Mouse (Mus musculus) neural tube, embryonic 11.5 days (tissue): ENCODE data around the gene Cox5a. TPM values are rescaled to one million over a fixed set of nuclear protein-coding genes. Genes with fewer than 3 reads are reported as not detected.

ENCODE experiments used
- ATAC-seq: fragments of 200-750 bp; cut with Nextera tagmentation; 2 replicates; pipeline ENCODE4 v1.8.0; 2017; ENCODE audit warnings: moderate number of reproducible peaks, mild to moderate bottlenecking, moderate TSS enrichment, moderate library complexity; ENCODE audit not compliant: insufficient read depth, low FRiP score, low TSS enrichment
- DNase-seq: peaks from one replicate; pipeline ENCODE4 v3.0.0-alpha.2; 2015; ENCODE audit warnings: low spot score
- H3K27ac ChIP-seq: fragments of 300-500 bp; sonication (generic); 2 replicates; pipeline ENCODE4 v1.5.1; 2014; ENCODE audit warnings: low read depth, mild to moderate bottlenecking, low read length
- H3K27me3 ChIP-seq: fragments of 300-500 bp; sonication (generic); 2 replicates; pipeline ENCODE4 v1.6.1; 2014; ENCODE audit warnings: mild to moderate bottlenecking, low read length, mixed read lengths; ENCODE audit not compliant: control insufficient read depth, insufficient read depth
- H3K36me3 ChIP-seq: fragments of 300-500 bp; sonication (generic); 2 replicates; pipeline ENCODE4 v1.6.1; 2014; ENCODE audit warnings: mild to moderate bottlenecking, low read length, moderate library complexity, mixed read lengths; ENCODE audit not compliant: control insufficient read depth, insufficient read depth
- H3K4me1 ChIP-seq: fragments of 300-500 bp; sonication (generic); 2 replicates; pipeline ENCODE4 v1.6.1; 2014; ENCODE audit warnings: low read length, mixed read lengths; ENCODE audit not compliant: control insufficient read depth, insufficient read depth
- H3K4me2 ChIP-seq: fragments of 300-500 bp; sonication (generic); 2 replicates; pipeline ENCODE4 v1.6.1; 2014; ENCODE audit warnings: low read depth, mild to moderate bottlenecking, moderate library complexity
- H3K4me3 ChIP-seq: fragments of 300-500 bp; sonication (generic); 2 replicates; pipeline ENCODE4 v1.5.1; 2014; ENCODE audit warnings: low read depth, low read length
- H3K9ac ChIP-seq: fragments of 300-500 bp; sonication (generic); 2 replicates; pipeline ENCODE4 v1.6.1; 2014; ENCODE audit warnings: mild to moderate bottlenecking, low read length
- H3K9me3 ChIP-seq: fragments of 300-500 bp; sonication (generic); 2 replicates; pipeline ENCODE4 v1.6.1; 2016; ENCODE audit warnings: low read length; ENCODE audit not compliant: control insufficient read depth
- WGBS: fragments of 180-500 bp; shearing (Covaris S2); extraction: QIAGEN DNeasy Blood & Tissue Kit; methylation state at CpG from one replicate; pipeline ENCODE4 v1.1.7; 2014; 5-methylcytosine and 5-hydroxymethylcytosine counted together
- polyA plus RNA-seq: library from polyadenylated mRNA; unstranded; fragments of >200 nt; fragmentation: Nextera tagmentation; extraction: Ambion mirVana; gene quantifications from 2 replicates; pipeline ENCODE4 v1.2.1, GENCODE M21; 2014

The Cox5a gene
- polyA plus RNA-seq, 1 experiment from 2014 or later, result 688 TPM

GRCm38 (mm10) chr9:57561711-57562099, 40.6 kb downstream of the Cox5a start:
- Histone ChIP-seq H3K27me3 (no peaks in the 10 kb centered on the region), H3K4me3 (peak overlapping the region; percentile 52), H3K4me2 (peak overlapping the region; percentile 74), H3K36me3 (no peaks in the 10 kb centered on the region), H3K9me3 (no peaks in the 10 kb centered on the region), H3K9ac (no peak overlapping the region), H3K27ac (no peak overlapping the region), H3K4me1 (peaks cover 10% of the 10 kb centered on the region; the same call in 1 of the 2 replicates)
- WGBS, result 80% methylated on average over 13 of the region's 13 CpGs
- ATAC-seq (no peak), DNase-seq (no peak)

GRCm38 (mm10) chr9:57562896-57563372, 41.9 kb downstream of the Cox5a start:
- 68% methylated on average over 4 of the region's 4 CpGs for WGBS
- Histone ChIP-seq H3K27ac (no peak overlapping the region), H3K4me1 (peaks cover 10% of the 10 kb centered on the region; the same call in 1 of the 2 replicates), H3K36me3 (no peaks in the 10 kb centered on the region), H3K27me3 (no peaks in the 10 kb centered on the region), H3K4me2 (no peak overlapping the region), H3K4me3 (no peak overlapping the region), H3K9ac (no peak overlapping the region), H3K9me3 (no peaks in the 10 kb centered on the region)
- DNase-seq (no peak), ATAC-seq (no peak)

- Histone ChIP-seq H3K4me2 (no peak overlapping the region), H3K9me3 (no peaks in the 10 kb centered on the region), H3K36me3 (peaks cover 5% of the 10 kb centered on the region), H3K9ac (no peak overlapping the region), H3K27ac (no peak overlapping the region), H3K4me1 (peaks cover 10% of the 10 kb centered on the region; the same call in 1 of the 2 replicates), H3K27me3 (no peaks in the 10 kb centered on the region), H3K4me3 (no peak overlapping the region)
- DNase-seq (no peak), ATAC-seq (no peak)
- WGBS, result 88% methylated on average over 6 of the region's 6 CpGs
These were observed 43.5 kb downstream of the Cox5a start for GRCm38 (mm10) chr9:57564609-57565008.

- Histone ChIP-seq H3K27me3 (no peaks in the 10 kb centered on the region), H3K9ac (no peak overlapping the region), H3K27ac (no peak overlapping the region), H3K4me2 (no peak overlapping the region), H3K36me3 (peaks cover 5% of the 10 kb centered on the region), H3K4me3 (no peak overlapping the region), H3K4me1 (peaks cover 10% of the 10 kb centered on the region; the same call in 1 of the 2 replicates), H3K9me3 (no peaks in the 10 kb centered on the region)
- 54% methylated on average over 10 of the region's 10 CpGs for WGBS
- ATAC-seq (no peak), DNase-seq (peak; percentile 32)
These were observed 44.7 kb downstream of the Cox5a start for GRCm38 (mm10) chr9:57565741-57566221.

- DNase-seq (no peak), ATAC-seq (no peak)
- Histone ChIP-seq H3K4me2 (no peak overlapping the region), H3K36me3 (peaks cover 5% of the 10 kb centered on the region), H3K4me3 (no peak overlapping the region), H3K9ac (no peak overlapping the region), H3K4me1 (peaks cover 4% of the 10 kb centered on the region; the same call in 1 of the 2 replicates), H3K9me3 (no peaks in the 10 kb centered on the region), H3K27ac (no peak overlapping the region), H3K27me3 (no peaks in the 10 kb centered on the region)
- WGBS, result 60% methylated on average over 8 of the region's 8 CpGs
These were observed 45.8 kb downstream of the Cox5a start for GRCm38 (mm10) chr9:57566846-57567245.

GRCm38 (mm10) chr9:57568500-57568899, 47.4 kb downstream of the Cox5a start:
- H3K36me3 ChIP-seq, result peaks cover 5% of the 10 kb centered on the region

GRCm38 (mm10) chr9:57574397-57574796, 53.3 kb downstream of the Cox5a start:
- H3K27me3 ChIP-seq, result no peaks in the 10 kb centered on the region
- no peaks in the 10 kb centered on the region for H3K9me3 ChIP-seq
- DNase-seq (no peak), ATAC-seq (no peak)
- H3K27ac ChIP-seq, result no peak overlapping the region
- no peak overlapping the region for H3K4me2 ChIP-seq
- no peaks in the 10 kb centered on the region for H3K4me1 ChIP-seq
- H3K4me3 ChIP-seq, result no peak overlapping the region
- H3K9ac ChIP-seq, result no peak overlapping the region
- H3K36me3 ChIP-seq, result peaks cover 6% of the 10 kb centered on the region

More at GRCm38 (mm10) chr9:57568500-57568899, 47.4 kb downstream of the Cox5a start:
- Histone ChIP-seq H3K9me3 (no peaks in the 10 kb centered on the region), H3K4me1 (no peaks in the 10 kb centered on the region), H3K27me3 (no peaks in the 10 kb centered on the region), H3K4me2 (no peak overlapping the region), H3K4me3 (no peak overlapping the region), H3K9ac (no peak overlapping the region), H3K27ac (no peak overlapping the region)
- ATAC-seq (no peak), DNase-seq (no peak)
- WGBS, result 94% methylated on average over 6 of the region's 6 CpGs

- WGBS, result 89% methylated on average over 3 of the region's 3 CpGs
- DNase-seq (no peak), ATAC-seq (no peak)
- Histone ChIP-seq H3K9ac (no peak overlapping the region), H3K27ac (no peak overlapping the region), H3K4me3 (no peak overlapping the region), H3K9me3 (no peaks in the 10 kb centered on the region), H3K4me1 (no peaks in the 10 kb centered on the region), H3K36me3 (peaks cover 3% of the 10 kb centered on the region; the same call in 1 of the 2 replicates), H3K27me3 (no peaks in the 10 kb centered on the region), H3K4me2 (no peak overlapping the region)
These were observed 54.5 kb downstream of the Cox5a start for GRCm38 (mm10) chr9:57575577-57575976.

- Histone ChIP-seq H3K9me3 (no peaks in the 10 kb centered on the region), H3K4me1 (no peaks in the 10 kb centered on the region), H3K4me2 (no peak overlapping the region), H3K36me3 (peaks cover 6% of the 10 kb centered on the region), H3K9ac (no peak overlapping the region), H3K27me3 (no peaks in the 10 kb centered on the region), H3K27ac (no peak overlapping the region), H3K4me3 (no peak overlapping the region)
- ATAC-seq (no peak), DNase-seq (no peak)
- WGBS, result 85% methylated on average over 6 of the region's 6 CpGs
These were observed 56.2 kb downstream of the Cox5a start for GRCm38 (mm10) chr9:57577144-57577849.
